Mouse (Mus musculus): ENCODE measurements at regions not wholly inside any gene's neighbourhood (a gene's known extent, or its start where the extent isn't known, plus 50 kb on each side); places are given as distances from the start of the nearest gene placed in this dataset.

- ATAC-seq (ENCODE audit: insufficient number of reproducible peaks, insufficient read depth, low FRiP score, low read depth), result no peak
- no peaks in the 10 kb centered on the region for H3K9me3 ChIP-seq (ENCODE audit: control insufficient read depth, low read depth, low read length)
- H3K4me2 ChIP-seq (replicated peaks; ENCODE audit: low read depth, low read length), result no peak overlapping the region
- no peak overlapping the region for H3K4me3 ChIP-seq (ENCODE audit: low read depth, low read length)
- H3K27ac ChIP-seq (ENCODE audit: low read length), result no peak overlapping the region
- WGBS, result 79% methylated on average over 4 of the region's 4 CpGs
- H3K9ac ChIP-seq (replicated peaks; ENCODE audit: low read depth, low read length), result no peak overlapping the region
- H3K36me3 ChIP-seq (ENCODE audit: control insufficient read depth, insufficient read depth, low read length), result no peaks in the 10 kb centered on the region
- no peaks in the 10 kb centered on the region for H3K4me1 ChIP-seq (ENCODE audit: control insufficient read depth, insufficient read depth, low read length)
- no peaks in the 10 kb centered on the region for H3K27me3 ChIP-seq (ENCODE audit: control insufficient read depth, insufficient read depth, low read length)
Measured at GRCm38 (mm10) chr6:84365914-84366313, 227.8 kb downstream of the Cyp26b1 start.

GRCm38 (mm10) chr6:84364964-84365363 lies 228.7 kb downstream of the Cyp26b1 start:
- Histone ChIP-seq H3K9me3 (ENCODE audit: control insufficient read depth, low read depth, low read length) (no peaks in the 10 kb centered on the region), H3K4me2 (replicated peaks; ENCODE audit: low read depth, low read length) (no peak overlapping the region), H3K4me1 (ENCODE audit: control insufficient read depth, insufficient read depth, low read length) (no peaks in the 10 kb centered on the region), H3K4me3 (ENCODE audit: low read depth, low read length) (no peak overlapping the region), H3K27me3 (ENCODE audit: control insufficient read depth, insufficient read depth, low read length) (no peaks in the 10 kb centered on the region), H3K27ac (ENCODE audit: low read length) (no peak overlapping the region), H3K9ac (replicated peaks; ENCODE audit: low read depth, low read length) (no peak overlapping the region), H3K36me3 (ENCODE audit: control insufficient read depth, insufficient read depth, low read length) (no peaks in the 10 kb centered on the region)
- WGBS, result 5% methylated on average over 2 of the region's 2 CpGs
- no peak for ATAC-seq (ENCODE audit: insufficient number of reproducible peaks, insufficient read depth, low FRiP score, low read depth)

GRCm38 (mm10) chr6:84362331-84362730 lies 231.4 kb downstream of the Cyp26b1 start:
- Histone ChIP-seq H3K36me3 (ENCODE audit: control insufficient read depth, insufficient read depth, low read length) (no peaks in the 10 kb centered on the region), H3K27me3 (ENCODE audit: control insufficient read depth, insufficient read depth, low read length) (no peaks in the 10 kb centered on the region), H3K9me3 (ENCODE audit: control insufficient read depth, low read depth, low read length) (no peaks in the 10 kb centered on the region), H3K4me3 (ENCODE audit: low read depth, low read length) (no peak overlapping the region), H3K4me1 (ENCODE audit: control insufficient read depth, insufficient read depth, low read length) (no peaks in the 10 kb centered on the region), H3K9ac (replicated peaks; ENCODE audit: low read depth, low read length) (no peak overlapping the region), H3K27ac (ENCODE audit: low read length) (no peak overlapping the region), H3K4me2 (replicated peaks; ENCODE audit: low read depth, low read length) (no peak overlapping the region)
- WGBS, result 80% methylated on average over 1 of the region's 1 CpGs
- no peak for ATAC-seq (ENCODE audit: insufficient number of reproducible peaks, insufficient read depth, low FRiP score, low read depth)

- Histone ChIP-seq H3K4me1 (ENCODE audit: control insufficient read depth, insufficient read depth, low read length) (no peaks in the 10 kb centered on the region), H3K9me3 (ENCODE audit: control insufficient read depth, low read depth, low read length) (no peaks in the 10 kb centered on the region), H3K27ac (ENCODE audit: low read length) (no peak overlapping the region), H3K4me2 (replicated peaks; ENCODE audit: low read depth, low read length) (no peak overlapping the region), H3K4me3 (ENCODE audit: low read depth, low read length) (no peak overlapping the region), H3K9ac (replicated peaks; ENCODE audit: low read depth, low read length) (no peak overlapping the region), H3K36me3 (ENCODE audit: control insufficient read depth, insufficient read depth, low read length) (no peaks in the 10 kb centered on the region), H3K27me3 (ENCODE audit: control insufficient read depth, insufficient read depth, low read length) (no peaks in the 10 kb centered on the region)
- no peak for ATAC-seq (ENCODE audit: insufficient number of reproducible peaks, insufficient read depth, low FRiP score, low read depth)
- WGBS, result 73% methylated on average over 10 of the region's 10 CpGs
Measured at GRCm38 (mm10) chr6:84357911-84358310, 235.8 kb downstream of the Cyp26b1 start.

GRCm38 (mm10) chr6:84353425-84354220 lies 240.1 kb downstream of the Cyp26b1 start:
- H3K9ac ChIP-seq (replicated peaks; ENCODE audit: low read depth, low read length), result no peak overlapping the region
- H3K4me2 ChIP-seq (replicated peaks; ENCODE audit: low read depth, low read length), result no peak overlapping the region
- H3K4me3 ChIP-seq (ENCODE audit: low read depth, low read length), result no peak overlapping the region
- 88% methylated on average over 6 of the region's 6 CpGs for WGBS
- no peaks in the 10 kb centered on the region for H3K4me1 ChIP-seq (ENCODE audit: control insufficient read depth, insufficient read depth, low read length)
- no peaks in the 10 kb centered on the region for H3K36me3 ChIP-seq (ENCODE audit: control insufficient read depth, insufficient read depth, low read length)
- no peaks in the 10 kb centered on the region for H3K9me3 ChIP-seq (ENCODE audit: control insufficient read depth, low read depth, low read length)
- no peak for ATAC-seq (ENCODE audit: insufficient number of reproducible peaks, insufficient read depth, low FRiP score, low read depth)
- H3K27ac ChIP-seq (ENCODE audit: low read length), result no peak overlapping the region
- no peaks in the 10 kb centered on the region for H3K27me3 ChIP-seq (ENCODE audit: control insufficient read depth, insufficient read depth, low read length)

- H3K27ac ChIP-seq (ENCODE audit: low read length), result no peak overlapping the region
- no peaks in the 10 kb centered on the region for H3K9me3 ChIP-seq (ENCODE audit: control insufficient read depth, low read depth, low read length)
- H3K9ac ChIP-seq (replicated peaks; ENCODE audit: low read depth, low read length), result no peak overlapping the region
- no peaks in the 10 kb centered on the region for H3K36me3 ChIP-seq (ENCODE audit: control insufficient read depth, insufficient read depth, low read length)
- no peaks in the 10 kb centered on the region for H3K27me3 ChIP-seq (ENCODE audit: control insufficient read depth, insufficient read depth, low read length)
- no peak overlapping the region for H3K4me3 ChIP-seq (ENCODE audit: low read depth, low read length)
- no peak for ATAC-seq (ENCODE audit: insufficient number of reproducible peaks, insufficient read depth, low FRiP score, low read depth)
- no peaks in the 10 kb centered on the region for H3K4me1 ChIP-seq (ENCODE audit: control insufficient read depth, insufficient read depth, low read length)
- H3K4me2 ChIP-seq (replicated peaks; ENCODE audit: low read depth, low read length), result no peak overlapping the region
- WGBS, result 90% methylated on average over 12 of the region's 12 CpGs
Measured at GRCm38 (mm10) chr6:84344936-84345335, 248.8 kb downstream of the Cyp26b1 start.

- Histone ChIP-seq H3K4me2 (replicated peaks; ENCODE audit: low read depth, low read length) (no peak overlapping the region), H3K9me3 (ENCODE audit: control insufficient read depth, low read depth, low read length) (no peaks in the 10 kb centered on the region; the same call in 1 of the 2 replicates), H3K4me1 (ENCODE audit: control insufficient read depth, insufficient read depth, low read length) (no peaks in the 10 kb centered on the region), H3K4me3 (ENCODE audit: low read depth, low read length) (no peak overlapping the region), H3K9ac (replicated peaks; ENCODE audit: low read depth, low read length) (no peak overlapping the region), H3K36me3 (ENCODE audit: control insufficient read depth, insufficient read depth, low read length) (no peaks in the 10 kb centered on the region), H3K27ac (ENCODE audit: low read length) (no peak overlapping the region), H3K27me3 (ENCODE audit: control insufficient read depth, insufficient read depth, low read length) (no peaks in the 10 kb centered on the region)
- no peak for ATAC-seq (ENCODE audit: insufficient number of reproducible peaks, insufficient read depth, low FRiP score, low read depth)
- WGBS, result 84% methylated on average over 10 of the region's 10 CpGs
Measured at GRCm38 (mm10) chr6:84333666-84334179, 260.0 kb downstream of the Cyp26b1 start.

- Histone ChIP-seq H3K4me3 (ENCODE audit: low read depth, low read length) (no peak overlapping the region), H3K36me3 (ENCODE audit: control insufficient read depth, insufficient read depth, low read length) (no peaks in the 10 kb centered on the region)
- ATAC-seq (ENCODE audit: insufficient number of reproducible peaks, insufficient read depth, low FRiP score, low read depth), result no peak
Measured at GRCm38 (mm10) chr6:84329106-84329505, 264.6 kb downstream of the Cyp26b1 start.

GRCm38 (mm10) chr6:84328030-84328390 lies 265.7 kb downstream of the Cyp26b1 start:
- Histone ChIP-seq H3K9me3 (ENCODE audit: control insufficient read depth, low read depth, low read length) (no peaks in the 10 kb centered on the region; the same call in 1 of the 2 replicates), H3K27ac (ENCODE audit: low read length) (no peak overlapping the region), H3K9ac (replicated peaks; ENCODE audit: low read depth, low read length) (no peak overlapping the region), H3K4me2 (replicated peaks; ENCODE audit: low read depth, low read length) (no peak overlapping the region), H3K36me3 (ENCODE audit: control insufficient read depth, insufficient read depth, low read length) (no peaks in the 10 kb centered on the region), H3K4me3 (ENCODE audit: low read depth, low read length) (no peak overlapping the region), H3K27me3 (ENCODE audit: control insufficient read depth, insufficient read depth, low read length) (no peaks in the 10 kb centered on the region), H3K4me1 (ENCODE audit: control insufficient read depth, insufficient read depth, low read length) (no peaks in the 10 kb centered on the region)
- 50% methylated on average over 3 of the region's 3 CpGs for WGBS
- no peak for ATAC-seq (ENCODE audit: insufficient number of reproducible peaks, insufficient read depth, low FRiP score, low read depth)

More at GRCm38 (mm10) chr6:84329106-84329505, 264.6 kb downstream of the Cyp26b1 start:
- H3K4me2 ChIP-seq (replicated peaks; ENCODE audit: low read depth, low read length), result no peak overlapping the region
- no peak overlapping the region for H3K27ac ChIP-seq (ENCODE audit: low read length)
- H3K9me3 ChIP-seq (ENCODE audit: control insufficient read depth, low read depth, low read length), result no peaks in the 10 kb centered on the region; the same call in 1 of the 2 replicates
- H3K4me1 ChIP-seq (ENCODE audit: control insufficient read depth, insufficient read depth, low read length), result no peaks in the 10 kb centered on the region
- 39% methylated on average over 7 of the region's 7 CpGs for WGBS
- no peaks in the 10 kb centered on the region for H3K27me3 ChIP-seq (ENCODE audit: control insufficient read depth, insufficient read depth, low read length)
- H3K9ac ChIP-seq (replicated peaks; ENCODE audit: low read depth, low read length), result no peak overlapping the region
